Mouse (Mus musculus): Measurements from ENCODE around the gene Kat6b. TPM values are rescaled to one million over a fixed set of nuclear protein-coding genes. Genes with fewer than 3 reads are reported as not detected.
"Not testable (repeated sequence)": the region's sequence is repeated elsewhere in the genome, so short reads cannot be mapped to it uniquely, and the experiment has no call there.

The Kat6b gene
- polyA plus RNA-seq, 1 experiment from 2014 or later: 13.5 TPM

- Histone ChIP-seq H3K27me3 (ENCODE audit: control insufficient read depth, insufficient read depth, low read length) (no peaks in the 10 kb centered on the region), H3K27ac (ENCODE audit: low read depth, low read length) (no peak overlapping the region), H3K9ac (ENCODE audit: low read length) (no peak overlapping the region), H3K4me3 (ENCODE audit: low read depth, low read length) (no peak overlapping the region), H3K9me3 (ENCODE audit: control insufficient read depth, low read length) (no peaks in the 10 kb centered on the region), H3K4me1 (ENCODE audit: control insufficient read depth, insufficient read depth, low read length) (peaks cover 2% of the 10 kb centered on the region; the same call in 1 of the 2 replicates), H3K36me3 (ENCODE audit: control insufficient read depth, insufficient read depth, low read length) (no peaks in the 10 kb centered on the region), H3K4me2 (no peak overlapping the region)
- WGBS: 88% methylated on average over 5 of the region's 5 CpGs
- no peak for DNase-seq (ENCODE audit: low spot score, missing footprints)
- no peak for ATAC-seq (ENCODE audit: low FRiP score)
These were observed 25.8 kb downstream of the Kat6b start for GRCm38 (mm10) chr14:21507046-21507445.

DNA sequence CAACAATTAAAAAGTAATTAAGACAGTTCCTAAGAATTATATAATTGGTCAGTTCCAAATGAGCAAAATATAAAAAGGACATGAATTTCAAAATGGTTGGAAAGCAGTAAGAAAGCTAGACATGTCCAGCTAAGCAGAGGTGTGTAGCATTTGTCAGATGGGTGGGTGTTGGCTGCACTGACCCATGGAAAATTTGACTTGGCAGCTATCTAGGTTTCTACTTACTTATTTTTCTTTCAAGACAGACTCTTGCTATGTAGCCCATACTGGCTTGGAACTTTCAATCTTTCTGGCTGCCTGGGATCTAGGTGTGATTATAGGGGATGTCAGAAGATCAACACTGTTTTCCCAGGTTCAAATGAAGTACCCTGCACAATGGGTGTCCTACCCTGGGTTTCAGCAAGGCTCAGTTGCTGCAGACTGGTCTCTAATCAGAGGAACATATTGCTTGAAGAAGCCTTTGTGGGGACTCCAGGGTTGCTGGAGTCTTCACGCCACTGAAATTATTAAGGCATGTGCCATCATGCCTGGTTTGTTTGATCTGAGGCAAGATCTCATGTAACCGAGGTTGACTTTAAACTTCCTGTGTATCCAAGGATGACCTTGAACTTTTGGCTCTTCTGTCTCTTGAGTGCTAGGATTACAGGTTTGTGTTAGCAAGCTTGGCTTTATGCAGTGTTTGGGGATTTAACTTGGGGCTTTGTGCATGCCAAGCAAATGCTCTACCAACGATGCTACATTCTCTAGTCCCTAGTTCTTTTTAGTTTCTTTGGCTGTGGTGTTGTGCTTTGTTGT lies 28.1 kb downstream of the Kat6b start:
- Histone ChIP-seq H3K27ac (ENCODE audit: low read depth, low read length) (no peak overlapping the region), H3K27me3 (ENCODE audit: control insufficient read depth, insufficient read depth, low read length) (no peaks in the 10 kb centered on the region), H3K4me2 (no peak overlapping the region), H3K9me3 (ENCODE audit: control insufficient read depth, low read length) (no peaks in the 10 kb centered on the region), H3K4me1 (ENCODE audit: control insufficient read depth, insufficient read depth, low read length) (no peaks in the 10 kb centered on the region), H3K9ac (ENCODE audit: low read length) (no peak overlapping the region), H3K4me3 (ENCODE audit: low read depth, low read length) (no peak overlapping the region), H3K36me3 (ENCODE audit: control insufficient read depth, insufficient read depth, low read length) (no peaks in the 10 kb centered on the region)
- 83% methylated on average over 3 of the region's 3 CpGs for WGBS
- no peak for DNase-seq (ENCODE audit: low spot score, missing footprints)
- ATAC-seq (ENCODE audit: low FRiP score): no peak

DNA sequence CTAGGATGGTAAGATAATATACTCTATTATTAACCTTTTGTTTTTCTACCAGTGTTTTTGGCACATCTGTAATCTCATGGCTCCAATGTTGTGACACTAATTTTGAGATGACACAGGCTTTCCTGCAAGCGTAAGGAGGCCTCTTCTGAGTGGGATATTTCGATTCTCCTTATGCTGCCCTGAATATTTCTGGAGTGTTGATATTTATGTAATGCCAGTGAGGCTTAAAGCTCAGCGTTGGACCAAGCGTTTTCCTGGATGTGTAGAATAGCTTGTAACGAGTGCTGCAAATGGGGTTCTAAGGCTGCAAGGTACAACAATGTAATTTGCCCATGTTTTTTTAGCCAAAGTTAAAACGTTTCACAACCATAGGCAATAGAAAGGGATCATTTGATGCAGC lies 30.2 kb downstream of the Kat6b start:
- DNase-seq (ENCODE audit: low spot score, missing footprints) (no peak), ATAC-seq (ENCODE audit: low FRiP score) (no peak)
- Histone ChIP-seq H3K4me2 (no peak overlapping the region), H3K9me3 (ENCODE audit: control insufficient read depth, low read length) (no peaks in the 10 kb centered on the region), H3K27me3 (ENCODE audit: control insufficient read depth, insufficient read depth, low read length) (no peaks in the 10 kb centered on the region), H3K4me1 (ENCODE audit: control insufficient read depth, insufficient read depth, low read length) (no peaks in the 10 kb centered on the region), H3K4me3 (ENCODE audit: low read depth, low read length) (no peak overlapping the region), H3K9ac (ENCODE audit: low read length) (no peak overlapping the region), H3K27ac (ENCODE audit: low read depth, low read length) (no peak overlapping the region), H3K36me3 (ENCODE audit: control insufficient read depth, insufficient read depth, low read length) (no peaks in the 10 kb centered on the region)
- WGBS: 91% methylated on average over 6 of the region's 6 CpGs

DNA sequence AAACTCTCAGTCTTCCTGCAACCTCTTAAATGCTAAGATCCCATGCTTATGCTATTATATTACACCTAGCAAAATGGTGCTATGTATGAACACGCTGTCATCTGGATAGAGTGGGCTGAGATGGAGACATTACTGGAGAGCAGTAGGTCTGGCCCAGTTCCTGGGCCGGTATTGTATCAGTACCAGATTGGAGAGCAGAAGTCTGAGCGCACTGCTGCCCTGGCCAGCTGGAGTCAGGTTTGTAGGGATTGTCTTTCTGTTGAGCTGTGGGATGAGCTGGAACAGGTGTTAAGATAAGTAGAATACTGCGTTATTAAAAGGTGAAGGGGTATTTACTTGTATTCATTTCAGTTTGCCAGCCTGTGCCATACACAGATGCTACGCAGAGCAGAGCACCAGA lies 34.3 kb downstream of the Kat6b start:
- ATAC-seq (ENCODE audit: low FRiP score) (no peak), DNase-seq (ENCODE audit: low spot score, missing footprints) (no peak)
- H3K9me3 ChIP-seq (ENCODE audit: control insufficient read depth, low read length): no peaks in the 10 kb centered on the region
- 96% methylated on average over 5 of the region's 5 CpGs for WGBS
- H3K27me3 ChIP-seq (ENCODE audit: control insufficient read depth, insufficient read depth, low read length): no peaks in the 10 kb centered on the region
- H3K4me3 ChIP-seq (ENCODE audit: low read depth, low read length): no peak overlapping the region
- peaks cover 10% of the 10 kb centered on the region for H3K36me3 ChIP-seq (ENCODE audit: control insufficient read depth, insufficient read depth, low read length)
- no peak overlapping the region for H3K9ac ChIP-seq (ENCODE audit: low read length)
- no peaks in the 10 kb centered on the region for H3K4me1 ChIP-seq (ENCODE audit: control insufficient read depth, insufficient read depth, low read length)
- no peak overlapping the region for H3K4me2 ChIP-seq
- H3K27ac ChIP-seq (ENCODE audit: low read depth, low read length): no peak overlapping the region

DNA sequence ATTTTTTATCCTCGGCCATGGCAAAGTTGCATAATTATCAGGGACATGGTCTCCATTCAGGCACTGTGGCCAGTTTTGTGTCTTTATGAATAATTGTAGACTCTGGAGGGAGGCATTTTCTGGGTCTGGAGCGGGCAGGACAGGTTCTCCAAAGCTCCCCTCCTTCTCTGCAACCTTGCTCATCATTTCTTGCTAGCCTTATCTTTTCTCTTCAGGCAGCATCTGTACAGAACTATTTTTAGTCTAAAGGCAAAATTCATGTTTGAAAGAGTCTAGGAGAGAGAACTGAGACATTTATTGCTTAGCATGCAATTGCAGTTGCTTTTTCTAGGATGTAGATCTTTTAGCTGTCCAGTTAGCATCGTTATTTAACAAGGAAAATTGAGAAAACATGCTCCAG lies 38.1 kb downstream of the Kat6b start:
- H3K9me3 ChIP-seq (ENCODE audit: control insufficient read depth, low read length): no peaks in the 10 kb centered on the region
- DNase-seq (ENCODE audit: low spot score, missing footprints) (no peak), ATAC-seq (ENCODE audit: low FRiP score) (no peak)
- WGBS: 89% methylated on average over 3 of the region's 3 CpGs
- H3K27ac ChIP-seq (ENCODE audit: low read depth, low read length): no peak overlapping the region
- peaks cover 12% of the 10 kb centered on the region for H3K4me1 ChIP-seq (ENCODE audit: control insufficient read depth, insufficient read depth, low read length)
- no peak overlapping the region for H3K4me3 ChIP-seq (ENCODE audit: low read depth, low read length)
- H3K36me3 ChIP-seq (ENCODE audit: control insufficient read depth, insufficient read depth, low read length): peaks cover 10% of the 10 kb centered on the region
- H3K4me2 ChIP-seq: no peak overlapping the region
- H3K9ac ChIP-seq (ENCODE audit: low read length): no peak overlapping the region
- no peaks in the 10 kb centered on the region for H3K27me3 ChIP-seq (ENCODE audit: control insufficient read depth, insufficient read depth, low read length)

DNA sequence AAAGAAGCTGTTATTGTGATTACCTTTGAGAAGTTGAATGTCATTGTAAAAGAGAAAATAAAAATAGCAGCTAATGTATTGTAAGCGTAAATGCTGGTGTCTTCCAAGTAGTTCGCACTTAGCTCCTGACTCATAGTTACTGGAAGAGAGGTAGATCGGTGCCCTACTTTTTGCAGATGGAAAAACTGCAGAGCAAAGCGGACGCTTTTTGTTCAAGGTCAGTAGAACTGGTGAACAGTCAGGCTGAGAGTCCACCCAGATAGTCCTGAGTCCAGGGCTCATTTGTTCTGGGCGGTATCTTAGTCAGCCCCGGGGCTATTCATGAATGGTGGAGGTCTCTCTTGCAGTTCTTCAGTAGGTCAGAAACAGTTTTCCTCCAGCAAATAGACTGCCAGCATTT lies 39.3 kb downstream of the Kat6b start:
- H3K9me3 ChIP-seq (ENCODE audit: control insufficient read depth, low read length): no peaks in the 10 kb centered on the region
- H3K4me1 ChIP-seq (ENCODE audit: control insufficient read depth, insufficient read depth, low read length): peaks cover 16% of the 10 kb centered on the region
- no peak overlapping the region for H3K27ac ChIP-seq (ENCODE audit: low read depth, low read length)
- H3K4me2 ChIP-seq: no peak overlapping the region
- WGBS: 92% methylated on average over 7 of the region's 7 CpGs
- H3K4me3 ChIP-seq (ENCODE audit: low read depth, low read length): no peak overlapping the region
- H3K36me3 ChIP-seq (ENCODE audit: control insufficient read depth, insufficient read depth, low read length): peaks cover 10% of the 10 kb centered on the region
- ATAC-seq (ENCODE audit: low FRiP score) (no peak), DNase-seq (ENCODE audit: low spot score, missing footprints) (no peak)
- no peaks in the 10 kb centered on the region for H3K27me3 ChIP-seq (ENCODE audit: control insufficient read depth, insufficient read depth, low read length)
- H3K9ac ChIP-seq (ENCODE audit: low read length): no peak overlapping the region

DNA sequence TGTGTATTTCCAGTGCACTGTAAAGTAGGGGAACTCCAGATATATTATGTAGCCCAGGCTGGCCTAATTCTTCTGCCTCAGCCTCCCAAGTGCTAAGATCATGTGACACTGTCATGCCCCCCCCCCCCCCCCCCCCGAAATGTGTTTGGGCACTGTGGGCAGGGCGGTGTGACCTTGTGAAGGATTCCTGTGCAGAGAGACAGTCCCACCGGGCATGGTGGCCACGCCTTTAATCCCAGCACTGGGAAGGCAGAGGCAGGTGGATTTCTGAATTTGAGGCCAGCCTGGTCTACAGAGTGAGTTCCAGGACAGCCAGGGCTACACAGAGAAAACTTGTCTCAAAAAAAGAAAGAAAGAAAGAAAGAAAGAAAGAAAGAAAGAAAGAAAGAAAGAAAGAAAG lies 40.3 kb downstream of the Kat6b start:
- WGBS: 82% methylated on average over 4 of the region's 4 CpGs
- H3K9ac ChIP-seq (ENCODE audit: low read length); H3K4me2 ChIP-seq; H3K27ac ChIP-seq (ENCODE audit: low read depth, low read length); ATAC-seq (ENCODE audit: low FRiP score); H3K27me3 ChIP-seq (ENCODE audit: control insufficient read depth, insufficient read depth, low read length); H3K9me3 ChIP-seq (ENCODE audit: control insufficient read depth, low read length); H3K4me3 ChIP-seq (ENCODE audit: low read depth, low read length); DNase-seq (ENCODE audit: low spot score, missing footprints); H3K36me3 ChIP-seq (ENCODE audit: control insufficient read depth, insufficient read depth, low read length): not testable (repeated sequence)
- peaks cover 20% of the 10 kb centered on the region for H3K4me1 ChIP-seq (ENCODE audit: control insufficient read depth, insufficient read depth, low read length)

- Histone ChIP-seq H3K27me3 (ENCODE audit: control insufficient read depth, insufficient read depth, low read length) (no peaks in the 10 kb centered on the region), H3K9me3 (ENCODE audit: control insufficient read depth, low read length) (no peaks in the 10 kb centered on the region), H3K4me2 (no peak overlapping the region), H3K36me3 (ENCODE audit: control insufficient read depth, insufficient read depth, low read length) (peaks cover under 1% of the 10 kb centered on the region; the same call in 1 of the 2 replicates), H3K4me3 (ENCODE audit: low read depth, low read length) (no peak overlapping the region), H3K27ac (ENCODE audit: low read depth, low read length) (no peak overlapping the region), H3K4me1 (ENCODE audit: control insufficient read depth, insufficient read depth, low read length) (peaks cover 20% of the 10 kb centered on the region), H3K9ac (ENCODE audit: low read length) (no peak overlapping the region)
- no peak for DNase-seq (ENCODE audit: low spot score, missing footprints)
- no peak for ATAC-seq (ENCODE audit: low FRiP score)
- 88% methylated on average over 16 of the region's 16 CpGs for WGBS
These were observed 41.2 kb downstream of the Kat6b start for GRCm38 (mm10) chr14:21522312-21522978.

DNA sequence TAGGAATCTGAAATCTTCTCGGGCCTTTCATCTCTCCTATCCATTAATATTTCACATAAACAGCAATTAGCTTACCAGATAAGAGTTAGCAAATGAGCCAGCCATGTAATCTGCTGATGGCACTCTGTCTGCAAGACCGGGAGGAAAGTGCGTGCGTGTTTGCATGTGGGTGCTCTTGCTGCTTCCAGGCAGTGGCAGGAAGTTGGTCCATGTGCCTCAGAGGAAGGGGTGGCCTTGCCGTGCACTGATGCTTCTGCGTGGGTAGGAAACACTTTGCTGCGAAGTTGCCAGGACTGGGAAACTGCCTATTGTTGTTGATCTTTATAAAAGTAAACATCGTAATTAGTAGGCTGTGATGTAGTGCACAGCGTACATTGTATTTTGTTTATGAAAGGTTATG lies 42.0 kb downstream of the Kat6b start:
- peaks cover 20% of the 10 kb centered on the region for H3K4me1 ChIP-seq (ENCODE audit: control insufficient read depth, insufficient read depth, low read length)
- H3K9ac ChIP-seq (ENCODE audit: low read length): no peak overlapping the region
- no peak overlapping the region for H3K4me2 ChIP-seq
- WGBS: 70% methylated on average over 9 of the region's 9 CpGs
- ATAC-seq (ENCODE audit: low FRiP score) (no peak), DNase-seq (ENCODE audit: low spot score, missing footprints) (no peak)
- no peaks in the 10 kb centered on the region for H3K9me3 ChIP-seq (ENCODE audit: control insufficient read depth, low read length)
- H3K4me3 ChIP-seq (ENCODE audit: low read depth, low read length): no peak overlapping the region
- H3K36me3 ChIP-seq (ENCODE audit: control insufficient read depth, insufficient read depth, low read length): no peaks in the 10 kb centered on the region
- H3K27me3 ChIP-seq (ENCODE audit: control insufficient read depth, insufficient read depth, low read length): no peaks in the 10 kb centered on the region
- no peak overlapping the region for H3K27ac ChIP-seq (ENCODE audit: low read depth, low read length)
